Mouse (Mus musculus) frontal cortex, adult (tissue): ENCODE measurements around the gene Tbc1d10a.

ENCODE experiments used
- ATAC-seq: cut with Nextera tagmentation; 2 replicates; pipeline ENCODE4 v1.9.2; 2017; ENCODE audit warnings: mild to moderate bottlenecking, moderate library complexity, mixed read lengths; ENCODE audit not compliant: low TSS enrichment

Gene Tbc1d10a

DNA sequence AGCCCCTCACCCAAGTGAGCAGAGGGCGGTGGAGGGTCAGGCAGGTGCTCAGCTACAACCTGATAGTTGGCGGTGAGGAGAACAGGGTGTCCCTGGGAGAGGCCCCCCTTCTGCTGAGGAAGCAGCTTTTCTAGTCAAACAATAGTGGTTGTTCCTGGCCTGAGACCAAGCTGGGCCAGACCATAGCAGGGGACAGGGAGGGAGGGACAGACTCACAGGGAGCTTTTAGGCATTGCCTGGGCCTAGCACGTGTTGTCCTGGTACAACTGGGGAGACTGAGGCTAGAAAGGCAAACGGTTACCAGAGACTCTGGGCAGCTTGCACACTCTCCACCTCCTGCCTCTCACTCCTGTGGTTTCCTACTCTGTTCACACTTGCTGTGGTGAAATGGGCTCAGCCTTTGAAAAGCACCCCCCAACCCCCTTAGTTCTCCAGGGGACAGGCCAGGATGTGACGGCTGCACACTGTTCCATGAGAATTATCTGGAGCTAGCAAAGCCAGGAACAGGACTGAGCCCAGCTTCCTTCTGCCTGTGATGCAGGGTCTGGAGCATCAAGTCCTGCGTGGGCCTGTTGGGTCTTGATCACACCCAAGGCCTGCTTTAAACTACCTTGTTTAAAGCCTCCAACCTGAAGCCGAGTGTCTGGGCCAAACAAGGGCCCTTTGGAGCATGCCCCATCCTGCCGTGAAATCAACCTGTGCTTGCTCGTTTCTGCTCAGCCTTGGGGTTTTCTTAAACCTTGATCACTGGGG is 29.8 kb downstream of the Tbc1d10a start:
- no peak for ATAC-seq

DNA sequence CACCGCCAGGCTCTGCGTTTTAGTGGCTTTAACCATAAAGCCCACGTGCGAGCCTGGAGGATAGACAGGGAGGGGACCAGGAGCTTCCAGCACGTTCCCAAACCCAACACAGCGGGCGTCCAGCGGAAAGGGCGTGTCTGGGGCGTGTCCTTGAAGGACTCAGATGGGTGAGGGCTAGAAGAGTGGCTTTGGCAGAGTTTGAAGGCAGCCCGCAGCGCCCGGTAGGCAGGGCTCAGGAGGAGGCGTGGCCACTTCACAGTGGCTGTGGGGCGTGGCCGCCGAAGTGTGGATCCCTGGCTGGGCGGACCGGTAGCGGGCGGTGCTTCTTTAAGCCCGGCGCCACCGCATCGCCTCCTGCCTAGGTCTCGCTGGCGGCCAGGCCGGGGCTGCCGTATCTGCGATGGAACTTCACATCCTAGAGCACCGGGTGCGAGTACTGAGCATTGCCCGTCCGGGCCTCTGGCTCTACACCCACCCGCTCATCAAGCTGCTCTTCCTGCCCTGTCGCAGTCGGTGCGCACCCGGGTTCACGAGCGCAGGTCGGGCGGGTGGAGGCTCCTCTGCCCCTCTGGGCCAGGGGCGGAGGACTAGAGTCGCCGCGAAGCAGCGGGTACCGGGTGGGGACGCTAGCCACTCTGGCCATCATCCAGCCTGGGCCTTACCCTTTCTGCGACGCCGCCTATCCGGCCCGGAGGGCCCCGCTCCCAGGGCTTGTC is 31.5 kb downstream of the Tbc1d10a start, which contains the start of gene Castor1:
Gene Castor1, plus strand, starts transcription at position 312 of the 716 bp plus-strand sequence.
- peak; percentile 35; the same call in 1 of the 2 replicates for ATAC-seq

DNA sequence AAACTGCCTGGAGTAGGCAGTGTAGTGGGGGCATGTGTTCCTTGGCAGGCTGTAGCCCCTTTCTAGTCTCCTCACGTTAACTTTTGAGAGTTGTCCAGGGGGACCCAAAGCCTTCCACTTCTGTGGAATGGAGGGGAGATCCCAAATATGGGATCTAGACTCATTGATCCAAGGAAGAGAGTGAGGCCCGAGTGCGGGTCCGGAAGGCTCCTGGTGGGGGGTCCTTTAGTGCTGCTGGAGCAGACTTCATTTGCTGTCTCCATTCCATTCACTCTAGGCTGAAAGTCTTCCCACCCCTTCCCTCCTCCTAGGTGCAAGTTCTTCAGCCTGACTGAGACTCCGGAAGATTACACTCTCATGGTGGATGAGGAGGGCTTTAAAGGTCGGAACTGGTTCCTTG is 32.0 kb downstream of the Tbc1d10a start:
- ATAC-seq: no peak

DNA sequence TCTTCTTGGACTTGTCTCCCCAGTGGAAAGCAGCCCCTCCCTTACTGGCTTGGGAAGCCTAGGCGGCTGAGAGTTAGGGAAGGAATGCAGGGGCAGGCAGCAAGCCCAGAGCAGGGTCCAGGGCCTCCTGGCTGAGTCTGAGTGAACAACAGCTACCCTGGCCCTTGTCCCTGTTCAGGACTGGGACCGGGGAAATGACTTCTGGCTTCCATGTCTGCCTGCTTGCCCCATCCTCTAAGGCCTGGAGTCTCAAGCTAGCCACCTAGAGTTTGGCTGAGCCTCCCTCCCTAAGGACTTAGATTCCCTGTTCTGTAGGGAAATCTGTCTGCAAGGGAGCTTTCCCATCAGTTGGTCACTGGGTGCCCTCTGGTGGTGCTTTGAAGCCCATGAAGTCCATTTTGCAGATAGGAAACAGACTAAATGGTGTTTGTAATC is 32.7 kb downstream of the Tbc1d10a start:
- ATAC-seq: peak; percentile 74

DNA sequence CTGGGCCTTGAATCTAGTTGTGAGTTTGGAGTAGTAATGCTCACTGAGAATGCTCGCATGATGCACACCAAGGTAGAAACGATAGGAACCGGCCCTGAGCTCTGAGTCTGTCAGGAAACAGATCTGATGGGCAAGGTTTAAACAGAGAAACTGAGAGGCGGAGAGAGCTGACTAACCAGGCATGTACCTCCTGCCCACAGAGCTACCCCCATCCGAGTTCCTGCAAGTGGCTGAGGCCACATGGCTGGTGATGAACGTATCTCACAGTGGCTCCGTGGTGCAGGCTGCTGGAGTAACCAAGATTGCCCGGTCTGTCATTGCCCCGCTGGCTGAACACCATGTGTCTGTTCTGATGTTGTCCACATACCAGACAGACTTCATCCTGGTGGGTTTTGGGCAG is 33.3 kb downstream of the Tbc1d10a start:
- ATAC-seq: peak; percentile 10; the same call in 1 of the 2 replicates

DNA sequence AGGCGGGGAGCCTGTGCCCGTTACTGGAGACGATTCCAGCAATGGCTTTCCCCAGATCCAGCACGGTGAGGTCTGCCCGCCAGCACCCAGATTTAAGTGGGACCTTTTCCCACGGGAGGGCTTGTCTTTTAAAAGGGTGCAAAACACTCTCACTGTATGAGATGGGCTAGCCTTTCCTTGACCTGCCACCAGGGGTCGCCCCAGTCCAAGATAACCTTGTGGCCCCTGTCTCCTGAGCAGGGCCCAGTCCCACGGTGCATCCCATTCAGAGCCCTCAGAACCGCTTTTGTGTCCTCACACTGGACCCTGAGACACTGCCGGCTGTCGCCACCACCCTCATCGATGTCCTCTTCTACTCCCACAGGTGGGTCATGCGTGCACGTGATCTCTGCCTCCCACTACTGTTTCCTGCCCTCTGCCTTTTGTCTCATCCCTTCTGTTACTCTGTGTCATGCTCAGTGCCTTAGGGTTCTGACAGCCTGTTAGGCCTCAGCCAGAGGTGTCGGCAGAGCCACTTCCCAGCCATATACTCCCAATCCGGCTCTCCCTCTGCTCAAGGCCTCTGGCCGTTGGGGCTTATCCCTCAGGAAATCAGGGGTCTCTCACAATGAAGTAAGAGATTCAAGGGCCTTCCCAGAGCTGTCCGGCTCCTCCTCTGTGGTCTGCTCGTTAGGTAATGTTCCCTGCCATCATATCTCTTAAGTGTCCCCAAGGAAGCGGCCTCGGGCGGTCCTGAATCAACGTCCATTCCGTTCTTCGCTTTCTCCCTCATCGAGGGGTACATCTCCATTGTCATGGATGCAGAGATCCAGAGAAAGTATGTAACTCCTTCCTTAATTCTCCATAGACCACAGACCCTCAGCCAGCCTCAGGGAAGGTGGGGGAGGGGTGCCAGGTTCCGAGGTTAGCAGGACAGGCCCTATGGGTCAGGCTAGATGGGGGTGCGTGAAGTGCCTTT is 34.1 kb downstream of the Tbc1d10a start:
- ATAC-seq: no peak

DNA sequence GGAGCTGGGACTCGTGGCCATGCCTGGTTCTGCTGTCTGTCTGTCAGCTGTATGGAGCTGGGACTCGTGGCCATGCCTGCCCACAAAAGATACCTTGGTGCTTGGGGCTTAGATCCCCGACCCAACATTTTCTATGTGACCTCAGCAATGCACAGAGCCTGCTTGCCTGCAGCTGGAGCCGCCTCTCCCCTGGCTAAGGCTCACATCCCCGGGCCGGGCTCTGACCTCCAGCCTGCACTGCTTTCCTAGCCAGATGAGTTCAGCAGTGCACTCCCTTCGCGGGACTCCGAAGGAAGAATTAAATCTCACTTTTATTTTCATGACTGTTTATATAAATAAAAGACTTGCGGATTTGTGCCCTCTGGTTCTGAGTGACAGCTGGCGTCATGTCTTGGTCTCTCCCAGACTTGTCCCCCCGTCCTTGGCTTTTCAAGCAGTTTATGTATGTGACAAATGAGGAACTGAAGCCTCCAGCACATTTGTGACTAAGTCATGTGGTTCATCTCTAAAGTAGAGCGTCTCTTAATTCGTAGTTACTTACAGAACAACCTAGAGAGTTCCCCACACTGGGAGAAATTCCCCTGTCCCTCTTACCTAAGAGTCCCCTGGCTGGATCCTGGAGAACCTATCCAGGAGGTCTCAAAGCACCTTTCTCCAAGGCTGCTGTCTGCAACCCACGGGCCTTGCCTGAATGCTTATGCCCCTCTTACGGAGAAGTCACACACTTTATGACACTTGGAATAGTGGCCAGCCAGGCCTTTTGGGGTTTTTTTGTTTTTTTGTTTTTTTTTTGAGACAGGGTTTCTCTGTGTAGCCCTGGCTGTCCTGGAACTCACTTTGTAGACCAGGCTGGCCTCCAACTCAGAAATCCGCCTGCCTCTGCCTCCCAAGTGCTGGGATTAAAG is 35.7 kb downstream of the Tbc1d10a start:
- no peak for ATAC-seq

DNA sequence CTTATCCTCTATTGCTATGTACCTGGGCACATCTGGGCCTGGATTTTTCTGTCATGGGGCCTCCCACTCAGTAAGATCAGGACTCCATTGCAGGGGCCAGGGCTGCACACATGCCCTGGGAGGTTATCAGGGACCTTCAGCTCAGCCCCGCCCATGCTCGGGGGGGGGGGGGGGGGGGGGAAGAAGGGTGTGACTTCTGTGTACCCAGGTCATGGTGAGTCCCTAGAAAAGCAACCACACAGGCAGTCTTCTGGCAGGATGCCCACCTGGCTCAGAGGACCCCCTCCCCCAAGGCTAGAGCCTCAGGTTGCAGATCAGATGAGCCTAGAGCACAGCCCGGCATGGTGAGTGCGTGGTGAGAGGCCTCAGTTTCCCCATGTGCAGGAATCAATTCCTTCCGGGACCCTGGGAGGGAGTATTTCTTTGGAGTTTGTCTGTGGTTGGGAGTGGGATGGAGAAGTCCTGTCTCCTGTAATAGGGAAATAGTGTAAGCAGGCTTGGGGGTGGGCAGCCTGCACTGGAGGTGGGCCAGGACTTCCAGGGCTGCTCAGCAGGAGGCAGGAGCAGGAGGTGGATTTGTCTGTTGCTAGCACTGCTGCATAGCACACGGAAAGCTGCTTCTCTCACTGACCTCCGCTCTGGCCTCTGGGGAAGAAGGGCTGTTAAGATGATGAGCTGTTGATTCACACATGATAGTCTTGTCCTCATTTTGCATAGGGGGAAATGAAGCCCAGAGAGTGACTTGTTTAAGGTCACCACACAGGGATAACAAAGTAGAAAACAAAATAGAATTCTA is 37.0 kb downstream of the Tbc1d10a start:
- no peak for ATAC-seq

DNA sequence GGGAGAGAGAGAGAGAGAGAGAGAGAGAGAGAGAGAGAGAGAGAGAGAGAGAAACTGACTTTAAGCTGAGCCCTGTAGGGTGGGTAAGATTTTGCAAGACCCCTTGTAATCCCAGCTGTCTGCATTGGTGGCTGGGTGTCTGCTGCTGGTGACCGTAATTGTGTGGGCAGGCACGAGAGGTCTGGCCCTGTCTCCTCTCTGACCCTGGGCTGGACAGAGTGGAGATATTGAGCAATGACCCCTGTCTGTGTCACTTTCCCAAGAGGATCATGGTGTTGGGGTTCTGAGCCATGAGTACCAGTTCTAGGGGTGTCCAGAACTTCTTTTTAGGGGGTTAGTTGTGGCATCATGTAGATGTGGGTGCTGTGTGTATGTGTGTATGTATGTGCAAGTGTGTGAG is 37.6 kb downstream of the Tbc1d10a start:
- ATAC-seq: no peak

DNA sequence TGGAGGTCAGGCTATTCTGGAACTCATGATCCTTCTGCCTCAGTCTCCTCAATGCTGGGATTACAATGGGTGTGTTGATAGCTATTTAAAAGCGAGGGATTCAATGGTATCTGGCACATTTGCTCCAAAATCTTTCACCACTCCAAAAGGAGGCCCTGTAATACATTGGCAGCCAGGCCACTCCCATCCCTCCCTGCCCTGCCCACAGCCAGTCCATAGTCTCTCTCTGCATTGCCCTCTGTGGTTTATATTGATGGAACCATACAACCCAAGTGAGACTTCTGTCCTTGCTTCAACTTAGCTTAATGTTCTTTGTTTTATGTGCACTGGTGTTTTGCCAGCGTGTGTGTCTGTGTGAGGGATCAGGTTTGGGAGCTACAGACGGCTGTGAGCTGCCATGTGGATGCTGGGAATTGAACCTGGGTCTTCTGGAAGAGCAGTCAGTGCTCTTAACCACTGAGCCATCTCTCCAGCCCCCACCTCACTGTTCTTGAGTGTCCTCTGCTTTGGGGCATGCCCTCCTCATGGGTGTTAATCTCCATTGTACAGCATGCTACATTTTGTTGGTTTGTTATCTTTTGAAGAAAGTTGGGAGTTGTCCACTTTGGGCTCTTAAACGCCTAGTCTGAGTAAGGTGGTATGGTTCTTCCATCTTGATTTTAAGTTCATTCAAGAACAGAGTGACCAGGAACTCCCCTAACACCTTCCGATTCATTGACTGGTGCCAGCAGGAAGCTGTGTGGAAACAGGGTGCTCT is 40.2 kb downstream of the Tbc1d10a start:
- no peak for ATAC-seq

DNA sequence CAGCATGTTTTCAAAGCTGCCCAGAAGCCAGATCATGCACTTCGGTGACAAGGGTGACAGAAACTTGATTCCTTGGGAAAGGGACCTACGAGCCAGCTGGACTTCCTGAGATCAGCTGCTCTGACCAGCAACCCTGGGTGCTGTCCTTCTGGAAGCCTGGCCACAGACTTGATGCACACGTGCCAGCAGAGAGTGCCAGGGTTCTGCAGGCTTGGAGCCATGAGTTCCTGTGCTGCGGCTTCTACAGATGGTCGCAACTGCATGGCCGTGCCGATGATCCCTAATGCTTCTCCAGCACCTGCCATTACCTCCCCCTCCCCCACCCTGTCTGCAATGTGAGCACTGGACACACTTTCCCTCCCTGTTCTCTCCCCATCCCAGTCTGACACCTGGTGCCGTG is 41.9 kb downstream of the Tbc1d10a start:
- ATAC-seq: no peak

DNA sequence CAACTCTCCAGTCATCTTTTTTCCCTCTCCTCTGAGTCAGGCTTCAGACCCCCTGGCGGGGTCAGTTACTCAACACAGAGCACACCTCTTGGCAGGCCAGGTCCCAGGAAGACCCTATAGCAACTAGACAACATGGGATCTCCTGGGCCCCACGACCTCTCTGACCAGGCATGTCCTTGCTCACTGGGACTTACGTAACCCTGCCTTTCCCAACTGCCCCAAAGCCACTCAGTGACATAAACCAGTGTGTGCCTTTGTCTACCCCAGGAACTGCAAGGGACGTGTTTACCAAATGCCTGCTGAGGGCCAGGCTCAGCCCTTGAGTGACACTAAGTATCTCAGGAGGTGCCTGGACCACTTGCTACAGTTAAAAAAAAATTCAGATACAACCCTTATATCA is 43.3 kb downstream of the Tbc1d10a start:
- no peak for ATAC-seq

DNA sequence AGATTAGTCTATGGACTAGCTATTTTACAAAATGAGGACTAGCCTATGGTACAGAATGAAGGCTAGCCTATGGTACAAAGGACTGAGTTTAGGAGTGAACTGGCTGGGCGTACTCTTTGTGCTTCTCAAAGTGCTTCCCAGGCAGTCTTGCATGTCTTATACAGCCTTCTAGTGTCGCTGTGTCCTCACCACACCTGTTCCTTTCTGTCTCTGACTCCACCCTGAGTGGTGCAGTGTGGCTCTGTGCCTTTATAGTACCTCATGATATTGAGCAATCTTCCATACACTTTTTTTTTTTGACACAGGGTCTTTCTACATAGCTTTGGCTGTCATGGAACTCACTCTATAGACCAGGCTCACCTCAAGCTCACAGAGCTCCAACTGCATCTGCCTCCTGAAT is 44.8 kb downstream of the Tbc1d10a start:
- no peak for ATAC-seq

DNA sequence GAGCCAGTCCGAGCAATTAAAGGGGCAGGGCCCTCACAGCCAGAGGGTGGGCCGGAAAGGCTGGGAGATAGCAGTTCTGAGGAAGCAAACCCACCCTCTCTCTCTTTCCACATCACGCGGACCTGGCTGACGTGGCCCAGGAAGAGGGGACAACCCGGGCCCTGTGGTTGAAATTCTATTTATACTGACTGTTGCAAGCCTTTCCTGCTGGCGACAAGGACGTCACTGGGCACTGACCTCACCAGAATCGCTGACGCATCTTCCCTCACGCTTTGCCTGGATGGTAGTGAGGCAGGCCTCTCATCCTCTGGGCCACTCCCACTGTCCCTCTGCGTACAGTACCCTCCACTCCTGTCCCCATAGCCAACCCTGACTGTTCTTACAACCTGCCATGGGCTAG is 46.1 kb downstream of the Tbc1d10a start:
- ATAC-seq: no peak

DNA sequence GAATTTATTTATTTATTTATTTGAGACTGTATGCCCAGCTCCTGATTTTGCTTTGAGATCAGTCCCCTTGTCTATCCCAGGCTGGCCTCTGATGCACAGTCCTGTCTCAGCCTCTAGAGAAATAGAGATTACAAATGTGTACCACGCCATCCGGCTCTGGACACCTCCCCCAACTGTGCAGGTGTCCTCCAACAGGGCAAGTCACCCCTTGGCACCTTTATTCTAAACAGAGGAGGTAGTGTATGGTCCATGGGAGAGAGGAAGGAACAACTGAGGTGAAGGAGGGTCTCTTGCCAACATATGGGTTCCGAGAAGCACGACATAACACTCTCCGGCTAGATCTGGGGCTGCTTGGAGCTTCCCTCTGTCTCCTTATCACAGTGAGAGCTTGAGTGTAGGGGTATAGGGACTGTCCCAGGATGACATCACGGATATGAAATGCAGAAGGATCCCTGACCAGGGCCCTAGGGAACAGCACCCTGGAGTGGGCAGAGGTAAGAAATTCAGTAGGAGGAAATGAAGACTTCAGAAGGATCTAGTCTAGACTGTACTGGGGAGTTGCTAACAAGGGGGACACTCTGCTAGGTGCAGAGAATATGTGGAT is 48.6 kb downstream of the Tbc1d10a start:
- ATAC-seq: no peak

DNA sequence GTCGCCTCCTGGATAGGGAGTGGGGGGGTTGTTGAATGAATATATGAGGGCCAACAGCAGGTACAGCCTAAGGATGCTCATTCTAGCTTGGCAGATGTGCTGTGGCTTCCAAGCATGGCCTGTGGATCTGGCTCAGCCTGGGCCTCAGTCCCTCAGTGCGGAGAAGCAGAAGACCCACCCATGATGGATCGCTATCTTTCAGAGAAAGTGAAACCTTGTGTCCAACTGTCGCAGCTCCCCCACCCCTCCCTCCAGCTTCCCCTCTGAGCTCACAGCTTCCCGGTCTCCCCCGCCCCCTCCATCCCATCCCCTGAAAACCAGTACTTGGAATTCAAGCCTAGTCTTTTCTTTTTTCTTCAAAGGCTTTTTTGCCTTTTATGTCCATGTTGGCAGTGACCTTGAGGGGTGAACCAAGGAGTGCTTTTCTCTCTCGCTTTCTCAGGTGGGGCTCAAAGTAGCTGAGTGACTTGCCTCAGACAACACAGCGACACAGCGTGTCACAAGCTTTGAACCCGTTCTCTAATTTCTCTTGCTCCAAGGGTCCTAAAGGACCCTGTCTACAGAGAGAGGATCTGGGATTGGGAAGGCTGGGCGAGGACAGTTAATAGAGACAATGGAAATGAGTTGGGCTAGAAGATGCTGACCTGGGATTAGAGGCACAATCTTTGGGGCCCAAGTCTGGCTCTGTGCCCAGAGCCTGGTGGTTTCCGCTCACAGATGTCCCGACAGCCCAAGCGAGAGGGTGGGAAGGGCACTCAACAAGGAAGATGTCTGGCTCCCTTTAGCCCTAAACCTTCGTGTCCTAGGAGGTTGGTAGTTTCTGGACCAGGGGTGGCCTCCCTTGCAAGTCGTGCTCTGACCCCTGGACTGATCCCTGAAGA is 49.3 kb downstream of the Tbc1d10a start, which contains the start of gene Osm:
Gene Osm, plus strand, starts transcription at position 756 of the 881 bp plus-strand sequence.
- ATAC-seq: no peak

DNA sequence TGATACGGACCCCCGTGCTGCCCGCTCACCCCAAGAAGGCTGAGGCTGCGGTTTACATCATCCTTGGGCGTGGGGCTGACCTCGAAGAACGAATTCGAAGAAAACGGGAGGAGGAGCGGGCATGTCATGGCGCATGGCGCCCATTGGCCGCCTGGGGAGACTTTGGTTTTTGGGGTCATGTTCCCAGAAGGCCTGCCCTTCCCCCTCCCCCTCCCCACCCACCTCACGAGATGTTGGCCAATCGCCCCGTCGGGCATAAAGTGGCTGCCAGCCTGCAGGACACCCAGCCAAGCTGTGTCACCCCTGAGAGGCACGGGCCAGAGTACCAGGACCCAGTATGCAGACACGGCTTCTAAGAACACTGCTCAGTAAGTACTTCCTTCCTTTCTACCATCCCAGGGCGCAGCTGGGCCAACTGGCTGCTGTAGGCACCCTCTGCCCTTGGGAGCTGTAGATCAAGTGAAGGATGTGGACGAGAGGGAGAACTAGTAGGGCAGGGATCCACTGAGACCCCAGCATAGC is 50.0 kb downstream of the Tbc1d10a start:
- ATAC-seq: no peak
